Mouse (Mus musculus) G1E (cell line): ENCODE data around the gene Map4. TPM values are rescaled to one million over a fixed set of nuclear protein-coding genes. Genes with fewer than 3 reads are reported as not detected.
A peak's percentile ranks its signal among the peaks of the same experiment; 100 is the strongest.

Source experiments
- ATAC-seq: 2 replicates; pipeline ENCODE4 v1.8.0; 2016; ENCODE audit warnings: mild to moderate bottlenecking; ENCODE audit not compliant: insufficient number of reproducible peaks, poor library complexity, low FRiP score, severe bottlenecking; ENCODE audit errors: extremely low read depth
- DNase-seq: peaks from one replicate; pipeline ENCODE4 v3.0.0; 2012; ENCODE audit warnings: low spot score
- H3K27me3 ChIP-seq: 2 replicates; pipeline ENCODE4 v1.6.1; 2012; ENCODE audit warnings: mild to moderate bottlenecking, low read length, inconsistent platforms; ENCODE audit not compliant: insufficient read depth
- H3K36me3 ChIP-seq: replicated peaks from 2 replicates; pipeline ENCODE3; 2012; ENCODE audit warnings: mild to moderate bottlenecking, inconsistent platforms
- H3K4me1 ChIP-seq: 2 replicates; pipeline ENCODE4 v1.6.1; 2012; ENCODE audit warnings: low read depth, low read length, inconsistent platforms, mixed read lengths; ENCODE audit not compliant: insufficient read depth
- H3K4me3 ChIP-seq: 2 replicates; pipeline ENCODE4 v1.5.1; 2012; ENCODE audit warnings: low read depth, mild to moderate bottlenecking, inconsistent platforms, low read length, moderate library complexity, mixed read lengths
- H3K9me3 ChIP-seq: replicated peaks from 2 replicates; pipeline ENCODE4 v1.6.1; 2012; ENCODE audit warnings: inconsistent platforms
- CTCF ChIP-seq: IDR thresholded peaks from 2 replicates; pipeline ENCODE4 v1.5.1; 2012; ENCODE audit warnings: low read depth, low read length, inconsistent platforms, mixed read lengths
- GATA1 ChIP-seq: IDR thresholded peaks from 2 replicates; pipeline ENCODE4 v1.6.1; 2012; ENCODE audit warnings: borderline replicate concordance, low read length, inconsistent platforms, mixed read lengths
- GATA2 ChIP-seq: IDR thresholded peaks from 2 replicates; pipeline ENCODE4 v1.6.1; 2012; ENCODE audit warnings: low read depth, low read length, inconsistent platforms, borderline replicate concordance
- POLR2AphosphoS5 ChIP-seq: IDR thresholded peaks from 2 replicates; pipeline ENCODE4 v1.6.1; 2012; ENCODE audit warnings: low read depth, low read length, inconsistent platforms; ENCODE audit not compliant: insufficient replicate concordance
- TAL1 ChIP-seq: conservative IDR thresholded peaks from 2 replicates; pipeline ENCODE4 v1.6.1; 2012; ENCODE audit warnings: low read depth, low read length, inconsistent platforms, mixed read lengths
- polyA plus RNA-seq: library from polyadenylated mRNA; stranded (reverse); fragments of >175 nt; gene quantifications from 2 replicates; pipeline ENCODE4 v1.2.3, GENCODE M21; 2012
- total RNA-seq, 2 experiments: library from RNA; stranded (forward) in 1 of 2; stranded (reverse) in 1 of 2; fragments of 200-1000 nt in 1 of 2; fragments of >200 nt in 1 of 2; fragmentation: Nextera tagmentation in 1 of 2; gene quantifications; 2 replicates each; pipeline ENCODE4 v1.2.3; 2014 to 2017

Gene Map4
- total and polyA plus RNA-seq, 3 experiments, result 27.2 to 69.3 (median 47.5) TPM

DNA sequence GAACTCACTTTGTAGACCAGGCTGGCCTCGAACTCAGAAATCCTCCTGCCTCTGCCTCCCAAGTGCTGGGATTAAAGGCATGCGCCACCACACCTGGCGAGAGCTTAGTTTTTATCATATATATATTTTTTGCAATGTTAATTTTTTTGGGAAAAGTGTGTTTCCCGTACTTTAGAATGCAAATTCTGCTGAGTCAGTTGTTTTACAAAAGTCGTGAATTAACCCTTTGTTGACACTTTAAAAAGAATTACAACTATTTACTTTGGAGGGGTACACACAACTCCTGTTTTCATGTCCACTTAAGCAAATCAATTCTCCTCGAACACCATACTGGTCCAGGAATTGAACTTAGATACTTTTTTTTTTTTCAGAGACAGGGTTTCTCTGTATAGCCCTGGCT lies 201.7 kb downstream of the Map4 start:
- Histone ChIP-seq H3K36me3 (peaks cover 39% of the 10 kb centered on the region), H3K9me3 (no peaks in the 10 kb centered on the region), H3K4me3 (peak overlapping the region; percentile 80), H3K4me1 (peaks cover 47% of the 10 kb centered on the region), H3K27me3 (no peaks in the 10 kb centered on the region)
- DNase-seq, result no peak
- no peak for TF ChIP-seq CTCF
- no peak for TF ChIP-seq TAL1
- TF ChIP-seq GATA1, result no peak
- no peak for TF ChIP-seq POLR2AphosphoS5
- TF ChIP-seq GATA2, result no peak
- ATAC-seq, result no peak

Other genes with a start within 250 kb of the Map4 start
- gene Fbxw18, start 228.8 kb upstream of the Map4 start, total RNA-seq (2014; fragmentation: Nextera tagmentation), result not detected in 2 replicates
- 0.06 TPM in 1 of 2 replicates, not detected in the other for gene Fbxw18, start 228.8 kb upstream of the Map4 start, total RNA-seq (2017)
- gene Fbxw18, start 228.8 kb upstream of the Map4 start, polyA plus RNA-seq, result not detected in 2 replicates
- gene Fbxw26, start 185.4 kb upstream of the Map4 start, total RNA-seq (2014; fragmentation: Nextera tagmentation), result not detected in 2 replicates
- 0.11 TPM in 1 of 2 replicates, not detected in the other for gene Fbxw26, start 185.4 kb upstream of the Map4 start, total RNA-seq (2017)
- not detected in 2 replicates for gene Fbxw26, start 185.4 kb upstream of the Map4 start, polyA plus RNA-seq
- not detected in 2 replicates for gene Fbxw27, start 140.8 kb upstream of the Map4 start, total RNA-seq (2014; fragmentation: Nextera tagmentation)
- gene Fbxw27, start 140.8 kb upstream of the Map4 start, total RNA-seq (2017), result 0.33 and 0.41 TPM in 2 replicates
- gene Fbxw27, start 140.8 kb upstream of the Map4 start, polyA plus RNA-seq, result not detected in 2 replicates
- gene Spink8, start 119.2 kb upstream of the Map4 start, total RNA-seq (2014; fragmentation: Nextera tagmentation), result not detected in 2 replicates
- 15.7 and 16.0 TPM in 2 replicates for gene Spink8, start 119.2 kb upstream of the Map4 start, total RNA-seq (2017)
- not detected in 2 replicates for gene Spink8, start 119.2 kb upstream of the Map4 start, polyA plus RNA-seq
- gene Nme6, start 98.7 kb upstream of the Map4 start, total RNA-seq (2014; fragmentation: Nextera tagmentation), result 45.6 and 63.6 TPM in 2 replicates
- 33.4 and 44.1 TPM in 2 replicates for gene Nme6, start 98.7 kb upstream of the Map4 start, total RNA-seq (2017)
- gene Nme6, start 98.7 kb upstream of the Map4 start, polyA plus RNA-seq, result 7.6 and 13.6 TPM in 2 replicates
- gene Camp, start 81.8 kb upstream of the Map4 start, total RNA-seq (2014; fragmentation: Nextera tagmentation), result not detected in 2 replicates
- gene Camp, start 81.8 kb upstream of the Map4 start, total RNA-seq (2017), result not detected in 2 replicates
- 0.12 TPM in 1 of 2 replicates, not detected in the other for gene Camp, start 81.8 kb upstream of the Map4 start, polyA plus RNA-seq
- gene Cdc25a, start 55.9 kb upstream of the Map4 start, total RNA-seq (2014; fragmentation: Nextera tagmentation), result 37.1 and 38.5 TPM in 2 replicates
- 44.0 and 46.4 TPM in 2 replicates for gene Cdc25a, start 55.9 kb upstream of the Map4 start, total RNA-seq (2017)
- gene Cdc25a, start 55.9 kb upstream of the Map4 start, polyA plus RNA-seq, result 102 and 128 TPM in 2 replicates
- gene Smarcc1, start 186.2 kb downstream of the Map4 start, total RNA-seq (2014; fragmentation: Nextera tagmentation), result 133 and 146 TPM in 2 replicates
- gene Smarcc1, start 186.2 kb downstream of the Map4 start, total RNA-seq (2017), result 41.7 and 51.1 TPM in 2 replicates
- 72.8 and 94.5 TPM in 2 replicates for gene Smarcc1, start 186.2 kb downstream of the Map4 start, polyA plus RNA-seq
- gene Dhx30, start 186.4 kb downstream of the Map4 start, total RNA-seq (2014; fragmentation: Nextera tagmentation), result 61.6 and 64.5 TPM in 2 replicates
- gene Dhx30, start 186.4 kb downstream of the Map4 start, total RNA-seq (2017), result 49.5 and 52.7 TPM in 2 replicates
- gene Dhx30, start 186.4 kb downstream of the Map4 start, polyA plus RNA-seq, result 20.1 and 23.6 TPM in 2 replicates